Mouse (Mus musculus) CD4-positive, CD25-positive, alpha-beta regulatory T cell, adult 4 months (primary cell): Measurements from ENCODE around the gene Auts2. TPM values are rescaled to one million over a fixed set of nuclear protein-coding genes. Genes with fewer than 3 reads are reported as not detected.

Experiments used
- ATAC-seq: one replicate; pipeline ENCODE4 v1.8.0; 2017
- polyA plus RNA-seq, 2 experiments: library from polyadenylated mRNA; unstranded; fragments of 100-300 nt; shearing (Covaris generic); gene quantifications; one replicate each; pipeline ENCODE4 v1.2.1; 2017

The Auts2 gene
- polyA plus RNA-seq, 2 experiments from 2014 or later: 0.75 TPM; not detected in 1

DNA sequence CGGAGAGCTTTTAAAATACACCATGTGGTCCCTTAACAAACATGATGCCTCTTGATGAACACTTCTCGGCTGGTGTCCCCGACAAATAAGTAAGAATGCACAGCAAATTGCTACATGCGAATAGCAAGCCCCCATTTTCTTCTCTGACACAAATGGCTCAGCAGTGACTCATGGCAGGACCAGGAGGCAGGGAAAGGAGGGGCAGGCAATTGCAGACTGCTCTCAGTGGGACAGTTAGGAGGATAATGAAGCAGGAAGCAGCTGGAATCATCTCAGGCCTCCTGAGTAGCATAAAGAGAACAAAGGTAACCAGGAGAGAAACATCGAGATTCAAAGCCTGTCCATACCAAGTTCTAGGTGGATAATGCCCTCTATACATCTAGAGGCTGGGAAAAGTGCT, 228.8 kb downstream of the Auts2 start:
- no peak for ATAC-seq

DNA sequence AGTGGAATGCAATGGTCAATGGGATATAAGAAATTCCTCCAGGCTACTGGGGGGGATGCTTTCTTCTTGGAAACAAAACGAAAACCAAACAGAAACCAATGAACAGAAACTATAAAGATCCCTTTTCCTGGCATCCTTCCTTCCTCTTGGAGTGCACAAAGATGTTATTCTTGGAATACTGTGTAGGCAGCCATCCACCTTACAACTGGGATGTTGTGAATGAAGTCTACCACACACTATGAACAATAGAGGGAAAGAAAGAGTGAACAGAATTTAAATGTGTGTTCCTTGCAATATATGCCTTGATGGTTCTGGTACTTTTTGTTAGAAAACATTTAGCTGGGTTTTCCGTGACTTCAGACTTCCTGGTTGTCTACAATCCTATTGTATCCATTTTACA, 236.1 kb downstream of the Auts2 start:
- ATAC-seq: no peak

DNA sequence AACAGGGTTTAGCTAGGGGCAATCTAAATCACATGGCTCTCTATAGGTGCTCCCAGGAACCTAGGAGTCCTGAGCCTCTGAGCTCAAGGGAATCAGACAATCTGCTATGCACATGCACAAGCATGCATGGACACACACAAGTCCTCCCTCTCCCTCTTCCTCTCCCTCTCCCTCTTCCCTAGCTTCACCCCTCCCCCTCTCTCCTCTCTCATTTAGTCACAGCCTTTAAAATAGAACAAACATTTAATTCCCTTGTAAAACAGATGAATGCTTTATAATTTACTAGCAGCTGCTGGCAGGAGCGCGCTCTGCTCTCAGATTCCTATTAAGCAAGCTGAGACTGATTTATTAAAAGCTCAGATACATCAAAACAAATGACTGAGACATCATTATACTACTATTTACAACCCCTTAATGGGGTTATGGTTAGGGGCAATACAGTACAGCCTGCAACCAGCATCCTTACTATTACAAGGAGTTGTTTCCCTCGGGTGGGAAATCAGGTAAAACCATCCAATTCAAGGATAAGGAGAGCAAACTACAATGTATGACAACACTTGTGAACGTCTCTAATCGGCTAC, 237.7 kb downstream of the Auts2 start:
- ATAC-seq: no peak

DNA sequence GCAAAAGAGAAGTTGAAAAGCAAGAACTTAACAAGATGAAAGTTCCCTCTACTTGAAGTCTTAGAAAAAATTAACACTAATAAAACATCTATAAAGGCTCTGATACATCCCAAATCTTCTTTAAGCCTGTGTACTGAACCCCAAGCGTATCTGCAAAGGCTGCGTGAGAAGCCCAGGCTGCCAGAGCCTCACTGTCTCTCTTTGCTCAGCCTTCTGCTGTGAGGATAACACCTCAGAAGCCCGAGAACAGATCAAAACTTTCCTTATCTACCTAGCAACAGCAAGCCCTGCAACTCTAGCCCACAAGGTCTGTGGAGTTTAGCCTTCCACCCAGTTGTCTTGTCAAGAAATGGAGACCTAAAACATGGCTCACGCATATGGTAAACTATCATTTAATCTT, 240.4 kb downstream of the Auts2 start:
- ATAC-seq: no peak

DNA sequence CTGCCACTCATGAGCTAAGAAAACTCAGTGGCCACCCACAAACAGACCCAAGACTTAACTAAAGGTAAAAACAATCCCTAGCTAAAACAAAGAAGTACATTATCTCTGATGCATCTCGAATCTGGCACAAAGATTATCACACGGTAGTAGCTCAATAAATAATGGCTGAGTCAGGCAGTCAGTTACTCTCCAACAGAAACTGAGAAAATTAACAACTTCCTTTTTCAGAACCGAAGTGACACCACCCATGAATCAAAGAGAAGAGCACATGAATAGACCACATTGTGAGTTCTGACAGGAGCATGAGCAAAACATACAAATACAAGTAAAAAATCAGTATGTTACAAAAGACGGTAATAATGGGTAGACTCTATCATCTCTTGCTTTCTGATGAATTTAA, 242.3 kb downstream of the Auts2 start:
- no peak for ATAC-seq

DNA sequence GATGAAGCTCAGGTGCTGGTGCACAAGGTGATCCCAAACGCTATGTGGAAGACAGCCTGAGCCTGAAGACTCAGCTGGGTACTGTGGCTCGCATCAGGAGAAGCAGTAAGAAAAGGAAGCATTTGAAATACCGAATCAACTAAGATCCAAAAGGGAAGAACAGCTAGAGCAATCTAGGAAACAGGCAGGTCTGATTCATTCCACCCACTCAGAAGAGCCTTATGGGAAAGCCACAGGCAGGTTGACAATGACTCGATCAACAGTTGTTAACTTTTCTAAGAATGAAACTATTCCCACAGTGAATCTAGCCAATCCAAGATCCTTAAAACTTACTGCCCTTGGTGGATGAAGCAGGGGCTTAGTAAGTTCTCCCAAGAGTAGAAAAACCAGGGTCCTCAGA, 243.4 kb downstream of the Auts2 start:
- ATAC-seq: no peak

DNA sequence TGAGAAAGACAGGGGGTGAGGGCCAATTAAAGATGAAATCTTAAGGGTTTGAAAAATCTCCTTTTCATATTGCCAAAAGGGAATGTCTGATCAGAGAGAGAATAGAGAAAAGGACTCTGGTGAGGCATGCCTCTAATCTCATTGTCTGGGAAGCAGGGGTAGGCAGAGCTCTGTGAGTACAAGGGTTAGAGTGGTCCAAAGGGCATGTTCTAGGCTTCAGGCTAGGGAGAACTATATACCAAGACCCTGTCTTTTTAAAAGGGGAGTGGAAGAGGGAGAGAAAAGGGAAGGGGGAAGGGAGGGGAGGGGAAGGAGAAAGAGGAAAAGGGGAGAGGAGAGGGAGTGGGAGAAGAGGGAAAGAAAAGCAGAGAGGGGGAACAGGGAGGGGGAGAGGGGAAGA, 244.1 kb downstream of the Auts2 start:
- no peak for ATAC-seq

DNA sequence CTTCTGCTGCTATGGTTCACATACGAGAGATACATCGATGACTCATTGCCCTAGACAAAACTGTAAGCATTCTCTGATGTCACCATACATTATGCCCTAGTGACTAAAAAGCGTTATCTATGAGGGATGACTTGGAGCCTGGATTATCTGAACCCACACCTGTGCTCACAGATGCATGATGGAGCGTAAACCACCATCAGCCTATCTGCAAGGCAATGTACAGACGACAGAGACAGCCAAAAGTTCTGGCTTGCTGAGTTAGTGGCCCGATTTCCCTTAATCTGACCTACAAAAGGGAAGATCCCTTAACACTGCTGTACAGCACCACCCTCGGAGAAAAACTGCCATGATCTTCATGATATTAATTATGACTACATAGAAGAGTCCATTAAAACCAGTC, 245.8 kb downstream of the Auts2 start:
- no peak for ATAC-seq

DNA sequence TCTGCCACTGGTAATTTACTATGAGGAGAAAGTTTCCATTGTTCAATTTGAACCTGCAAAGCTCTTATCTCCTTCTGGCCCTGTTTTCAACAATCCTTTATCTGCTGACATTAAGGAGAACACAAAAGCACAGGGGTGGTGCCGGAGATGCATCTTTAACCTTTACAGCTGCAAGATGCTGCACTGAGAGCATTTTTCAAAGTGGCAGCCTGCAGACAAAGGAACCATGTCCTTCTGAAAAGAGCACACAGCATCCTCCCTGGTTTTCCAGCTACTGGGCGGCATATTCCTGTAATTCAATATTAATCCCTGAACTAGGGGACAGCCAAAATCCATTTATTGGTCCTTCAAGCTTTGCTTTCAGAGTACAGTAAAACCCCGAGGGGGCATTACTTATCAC, 248.7 kb downstream of the Auts2 start:
- ATAC-seq: no peak

DNA sequence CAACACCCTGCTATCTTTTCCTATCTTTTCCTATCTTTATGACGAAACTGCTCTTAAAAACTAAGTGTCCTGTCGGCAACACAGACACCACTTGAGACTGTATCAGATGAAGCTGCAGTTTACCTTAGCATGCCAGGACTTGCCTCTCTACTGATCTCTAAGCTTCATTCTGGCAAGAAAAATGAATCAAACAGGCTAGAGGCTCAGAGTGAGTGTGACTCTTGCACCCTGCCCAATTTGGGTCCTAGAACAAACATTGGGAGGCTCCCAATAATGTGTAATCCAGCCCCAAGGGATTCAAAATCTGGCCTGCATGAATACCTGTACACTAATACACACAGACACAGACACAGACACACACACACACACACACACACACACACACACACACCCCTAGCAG, 250.2 kb downstream of the Auts2 start:
- ATAC-seq: no peak

DNA sequence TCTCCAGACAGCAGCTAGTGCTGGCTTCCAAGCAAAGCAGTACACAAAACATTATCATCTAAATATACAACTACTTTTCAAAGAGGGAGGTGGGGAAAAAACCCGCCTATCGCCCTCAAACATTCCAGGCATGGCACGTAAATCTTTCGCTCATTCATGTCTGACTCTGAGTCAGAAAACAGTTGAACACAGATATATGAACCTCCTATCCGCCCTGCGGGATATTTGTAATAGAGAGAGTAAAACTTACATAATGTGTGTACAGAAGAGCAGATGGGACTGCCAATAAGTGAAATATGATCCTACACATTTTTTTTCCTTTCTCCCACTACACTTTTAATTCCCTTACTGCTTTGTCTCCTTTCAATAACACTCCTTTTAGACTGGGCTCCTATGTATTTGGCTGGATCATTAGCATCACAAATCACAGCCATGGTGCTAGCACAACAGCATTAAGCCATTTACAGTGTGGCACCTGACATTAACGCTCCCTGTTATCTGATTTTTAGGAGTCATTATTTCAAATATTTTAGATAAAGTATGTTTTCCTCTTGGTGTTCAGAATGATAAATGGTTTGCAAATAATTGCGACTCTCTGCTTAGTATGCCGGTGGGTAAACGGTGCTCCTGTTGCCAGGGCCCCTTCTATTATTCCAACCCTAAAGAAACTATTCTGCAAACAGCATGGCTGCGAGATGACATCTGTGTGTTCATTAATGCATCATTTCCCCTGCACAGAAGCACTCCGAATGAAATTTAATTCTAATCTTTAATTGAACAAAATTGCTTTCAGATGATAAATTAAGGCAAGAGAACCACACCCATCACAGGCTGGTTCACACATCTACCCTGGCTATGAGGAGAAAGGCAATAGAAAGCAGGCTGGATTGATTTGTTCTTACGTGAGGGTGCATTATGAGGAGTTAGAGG, 252.3 kb downstream of the Auts2 start:
- ATAC-seq: no peak

DNA sequence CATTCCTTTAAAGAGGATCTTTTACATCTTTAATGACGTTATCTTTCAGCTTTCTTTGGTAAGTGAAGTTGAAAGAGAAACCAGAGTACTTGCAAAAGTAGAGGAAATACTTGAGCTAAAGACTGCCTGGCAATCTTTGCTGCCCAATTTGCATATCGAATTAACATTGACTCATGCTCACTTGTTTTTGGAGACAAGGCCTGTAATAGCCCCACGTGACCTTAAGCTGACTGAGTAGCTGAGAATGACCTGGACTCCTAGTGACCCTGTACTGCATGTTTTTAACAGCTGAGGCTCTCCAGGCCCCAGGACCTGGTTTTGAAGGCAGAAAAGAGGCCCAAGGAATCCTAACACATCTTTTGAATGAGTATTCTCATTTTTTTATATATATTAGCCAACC, 259.4 kb downstream of the Auts2 start:
- ATAC-seq: no peak

DNA sequence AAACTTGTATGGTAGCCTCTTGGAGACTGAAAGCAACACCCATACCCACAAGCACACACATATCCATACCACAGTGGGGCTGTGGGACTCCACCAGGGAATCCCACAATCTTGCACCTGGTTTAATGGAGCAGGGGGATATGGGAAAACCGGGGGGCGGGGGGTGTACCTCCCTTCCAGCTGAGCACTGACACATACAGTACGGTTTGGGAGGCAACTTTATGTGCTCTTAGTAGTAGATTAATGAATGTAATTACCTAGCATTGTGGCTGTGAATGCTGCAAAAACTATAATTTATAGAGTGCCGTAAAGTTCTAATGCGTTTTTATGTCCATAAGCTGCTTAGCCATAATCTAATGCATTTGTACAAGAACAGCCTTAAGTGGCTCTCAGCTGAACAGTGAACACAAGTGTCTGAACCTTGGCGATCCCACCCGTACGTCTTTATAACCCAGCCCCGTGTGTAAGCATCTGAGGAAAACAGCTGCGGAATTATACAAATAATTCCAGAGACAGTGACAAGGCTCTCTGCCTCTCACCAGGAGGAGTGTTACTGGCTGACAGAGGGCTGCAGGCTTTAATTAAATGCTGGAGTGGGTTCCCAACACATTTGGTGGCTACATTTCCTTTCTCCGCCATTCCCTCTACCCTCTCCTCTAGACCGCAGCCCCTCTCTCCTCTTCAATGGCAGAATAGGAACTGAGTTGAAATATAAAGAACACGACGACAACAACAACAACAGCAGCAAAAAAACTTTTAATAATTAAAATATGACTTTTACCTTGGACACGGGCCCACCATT, 268.8 kb downstream of the Auts2 start:
- ATAC-seq: no peak

DNA sequence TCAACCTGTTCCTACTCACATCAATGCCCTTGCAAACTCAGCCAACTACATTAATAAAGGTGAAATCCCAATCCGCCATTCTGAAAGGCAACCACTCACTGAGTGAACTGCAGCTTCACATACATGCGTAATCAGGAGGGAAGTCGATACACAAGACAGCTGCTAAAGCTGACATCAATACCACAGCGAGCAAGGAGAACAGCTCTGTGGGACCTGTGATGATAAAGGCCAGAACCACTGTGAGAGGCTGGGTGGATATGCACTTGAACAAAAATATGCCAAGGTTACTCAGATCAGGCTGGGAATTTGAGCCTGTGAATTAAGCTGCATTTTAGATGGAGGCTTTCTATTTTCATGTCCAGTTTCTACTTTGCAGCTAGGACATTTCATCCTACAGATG, 271.0 kb downstream of the Auts2 start:
- no peak for ATAC-seq

DNA sequence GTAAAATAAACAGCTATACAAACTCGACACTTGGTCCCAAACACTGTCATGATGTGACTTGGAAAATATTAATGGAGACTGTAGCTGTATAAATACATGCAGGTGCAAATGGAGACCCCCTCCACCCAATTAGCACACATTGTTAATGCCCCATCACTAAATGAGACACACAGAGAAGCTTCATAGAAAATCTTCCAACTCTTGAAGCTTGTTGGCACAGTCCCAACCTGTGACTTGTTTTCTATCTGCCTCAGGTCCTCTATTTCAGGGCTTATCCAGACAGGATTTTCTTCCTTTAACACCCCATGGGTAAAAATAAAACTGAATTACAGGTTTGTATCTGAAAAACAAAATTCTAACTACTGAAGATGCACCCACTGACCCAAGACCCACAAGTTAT, 272.2 kb downstream of the Auts2 start:
- ATAC-seq: no peak

DNA sequence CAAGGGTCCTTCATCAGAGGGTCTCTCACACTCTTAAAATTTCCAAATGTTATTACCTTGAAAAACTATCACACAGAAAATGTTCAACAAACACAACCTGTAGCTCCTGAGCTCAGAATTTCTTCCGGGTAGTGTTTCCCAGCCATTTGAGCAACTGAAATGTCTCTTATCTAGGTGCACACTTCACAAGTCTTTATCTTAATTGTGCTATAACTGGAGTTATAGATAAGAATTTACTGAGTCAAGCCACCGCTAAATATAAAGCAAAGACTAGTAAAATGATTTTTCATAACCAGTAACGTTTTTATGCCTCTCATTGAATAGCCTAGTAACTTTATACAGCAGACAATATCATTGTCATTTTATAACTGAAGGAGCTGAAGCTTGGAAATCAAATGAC, 273.1 kb downstream of the Auts2 start:
- no peak for ATAC-seq

DNA sequence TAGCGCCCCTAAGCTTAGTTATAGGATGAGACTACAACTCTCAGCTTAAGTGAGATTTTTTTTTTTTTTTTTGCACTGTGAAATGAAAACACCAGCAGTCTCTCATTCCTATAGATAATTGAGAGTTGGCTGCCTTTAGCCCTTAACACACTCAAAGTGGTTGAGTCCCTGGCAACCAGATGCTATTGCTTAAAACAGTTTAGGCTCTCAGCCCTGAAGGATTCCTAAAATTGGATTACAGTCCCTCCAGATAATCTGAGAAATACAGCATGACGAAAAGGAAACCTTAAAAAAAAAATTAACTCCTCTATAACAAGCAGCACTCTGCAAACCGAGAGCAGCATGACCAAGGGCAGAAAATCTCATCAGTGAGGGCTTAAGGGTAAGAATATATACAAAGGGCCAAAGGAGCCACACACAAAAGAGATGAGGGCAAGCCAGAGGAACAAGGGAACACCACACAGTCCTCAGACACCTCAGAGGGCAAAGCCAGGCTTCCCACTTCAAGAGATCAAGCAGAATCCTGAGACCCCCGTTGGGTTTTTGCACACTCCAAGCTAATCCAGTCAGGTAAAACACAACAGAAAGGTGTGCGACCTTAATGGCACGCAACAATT, 274.7 kb downstream of the Auts2 start:
- ATAC-seq: no peak

DNA sequence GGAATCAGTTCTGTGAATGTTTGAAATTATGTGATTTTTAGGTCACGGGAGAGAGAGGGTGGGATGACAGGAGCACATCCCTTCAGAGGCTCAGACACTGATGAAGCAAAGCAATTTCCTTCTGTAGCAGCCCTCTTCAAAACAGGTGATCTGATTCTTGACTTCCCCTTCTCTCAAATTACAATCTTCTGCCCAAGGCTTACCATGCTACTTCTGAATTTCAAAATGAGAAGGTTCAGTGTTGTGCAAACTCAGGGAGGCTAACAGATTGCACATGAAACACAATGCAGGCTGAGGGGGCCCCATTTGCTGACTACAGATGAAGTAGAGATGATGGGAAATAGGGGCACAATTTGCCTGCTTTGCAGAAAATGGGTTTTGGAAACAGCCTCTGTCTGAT, 278.1 kb downstream of the Auts2 start:
- ATAC-seq: no peak

DNA sequence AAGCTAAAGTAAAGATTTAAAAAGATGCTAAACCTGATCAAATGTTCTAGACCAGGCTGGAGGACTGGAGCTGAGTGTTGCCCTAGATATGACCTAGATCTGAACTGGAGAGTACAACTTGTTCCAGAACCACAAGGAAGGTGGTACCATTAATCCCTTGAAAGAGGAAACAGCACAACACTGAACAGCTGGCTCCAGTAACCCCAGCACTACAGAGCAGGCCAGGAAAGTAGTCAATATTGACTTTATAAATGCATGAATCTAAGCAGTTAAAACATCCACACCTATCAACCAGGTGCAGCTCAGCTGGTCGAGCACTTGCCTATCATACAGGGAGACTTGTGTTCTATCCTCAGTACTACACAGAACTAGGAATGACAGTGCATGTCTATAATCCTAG, 281.4 kb downstream of the Auts2 start:
- no peak for ATAC-seq

DNA sequence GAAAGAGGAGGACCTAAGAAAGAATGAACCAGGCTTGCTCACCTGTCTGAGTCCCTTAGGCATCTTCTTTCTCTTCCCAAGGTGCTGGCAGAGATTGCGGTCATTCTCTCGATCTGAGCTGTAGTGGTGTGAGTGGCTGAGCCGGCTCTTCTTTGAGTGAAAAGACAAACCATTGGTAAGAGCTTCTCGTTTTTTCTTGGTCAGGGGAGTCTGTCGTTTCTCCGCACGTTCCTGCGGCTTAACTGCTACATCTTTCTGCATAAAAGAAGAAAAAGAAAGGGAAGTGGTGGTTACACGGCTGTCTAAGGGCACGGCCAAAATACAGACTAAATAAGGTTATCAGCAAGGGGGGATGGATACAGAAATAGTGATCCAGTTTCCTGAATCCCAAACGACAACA, 284.3 kb downstream of the Auts2 start:
- ATAC-seq: no peak

DNA sequence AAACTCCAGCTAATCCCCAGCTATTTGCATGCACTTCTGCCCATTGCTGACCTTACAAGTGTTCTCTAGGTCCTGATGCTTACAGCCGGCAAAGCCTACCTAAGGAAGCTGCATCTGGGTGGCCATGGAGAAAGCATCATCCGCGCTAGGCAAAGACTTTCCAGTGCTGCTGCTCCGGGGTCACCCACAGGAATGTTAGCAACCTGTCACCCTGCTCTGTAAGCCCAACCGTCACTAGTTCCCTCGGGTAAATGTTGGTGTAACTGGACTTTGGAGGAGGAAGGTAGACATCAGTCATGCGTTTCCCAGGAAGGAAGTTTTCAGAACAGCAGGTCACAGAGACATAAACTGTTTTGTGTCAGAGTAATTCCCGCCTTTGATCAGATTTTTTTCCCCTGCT, 287.6 kb downstream of the Auts2 start:
- ATAC-seq: no peak

DNA sequence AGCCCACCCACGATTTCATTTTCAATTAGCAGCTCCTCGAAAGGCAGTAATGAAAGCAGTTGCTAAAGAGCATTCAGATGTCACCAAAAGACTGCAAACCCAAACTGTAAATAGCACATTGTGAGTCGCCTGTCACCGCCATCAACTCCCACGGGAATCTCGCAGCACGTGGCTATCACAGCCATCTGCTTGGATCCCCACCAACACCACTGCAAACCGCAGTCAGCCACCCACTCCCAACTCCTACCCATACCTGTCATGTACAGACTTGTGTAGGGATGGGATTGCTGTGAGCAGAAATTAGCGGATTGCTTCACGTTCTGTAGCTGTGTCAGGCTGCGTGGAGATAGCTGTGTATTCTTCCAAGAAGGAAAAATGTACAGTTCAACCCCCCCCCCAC, 293.6 kb downstream of the Auts2 start:
- ATAC-seq: no peak

DNA sequence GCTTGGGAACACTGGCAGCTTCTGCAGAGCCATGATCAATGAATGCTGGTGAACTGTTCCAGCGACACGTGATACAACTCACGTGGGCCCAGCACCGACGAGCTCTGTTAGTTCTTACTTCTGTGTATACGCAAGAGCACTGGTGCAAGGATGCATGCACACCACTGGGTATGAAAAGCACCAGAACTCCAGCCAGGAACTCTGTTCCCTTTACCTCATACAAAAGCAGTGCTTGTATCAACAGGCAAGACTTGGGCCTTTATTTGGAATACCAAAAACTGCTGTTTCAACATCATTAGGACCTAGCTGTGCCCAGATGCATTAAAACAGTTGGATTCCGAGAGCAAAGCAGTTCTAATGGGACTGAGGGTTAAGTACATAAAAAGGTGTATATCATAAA, 295.1 kb downstream of the Auts2 start:
- no peak for ATAC-seq
